Mouse (Mus musculus) heart, adult 9 months (tissue): ENCODE data around the gene Filip1l.
A peak's percentile ranks its signal among the peaks of the same experiment; 100 is the strongest.

ENCODE experiments used
- DNase-seq, 2 experiments: peaks; one replicate each; pipeline ENCODE4 v3.0.0; 2022; ENCODE audit warnings: low spot score in 2 of 2

Gene Filip1l

DNA sequence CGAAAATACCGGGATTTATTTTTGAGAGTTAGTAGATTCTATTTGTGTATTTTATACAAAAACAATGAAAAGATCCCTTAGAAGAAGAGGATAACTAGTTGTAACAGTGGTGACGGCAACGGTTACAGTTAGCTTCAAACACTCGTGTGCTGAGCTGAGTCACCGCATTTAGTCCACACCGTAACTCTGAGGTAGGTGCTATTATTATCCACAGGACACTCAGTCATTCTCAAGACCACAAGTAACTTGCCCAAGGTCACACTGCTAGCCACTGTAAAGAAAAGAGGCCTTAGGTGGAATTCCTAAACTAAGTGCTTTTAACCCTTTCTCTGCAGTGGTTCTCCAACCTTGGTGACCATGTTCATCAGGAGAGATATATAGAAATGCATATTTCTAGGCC, 174.0 kb downstream of the Filip1l start:
- DNase-seq = no peak

DNA sequence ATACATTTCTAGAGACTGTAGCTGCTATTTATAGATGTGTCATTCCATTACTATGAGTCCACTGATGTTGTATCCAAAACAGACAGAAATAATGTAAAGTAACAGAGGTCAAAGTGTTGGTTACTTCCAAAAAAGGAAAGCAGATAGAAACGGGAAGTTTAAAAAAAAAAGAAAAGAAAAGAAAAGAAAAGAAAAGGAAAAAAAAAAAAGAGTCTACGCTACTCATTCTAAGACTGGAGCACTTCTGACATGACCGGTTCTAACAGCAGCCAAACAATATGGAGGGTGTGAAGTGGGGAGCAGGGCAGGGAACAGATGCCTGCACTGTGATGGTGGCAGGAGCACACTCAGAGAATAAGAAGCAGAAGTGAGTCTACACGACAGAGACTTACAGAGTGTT, 175.6 kb downstream of the Filip1l start:
- DNase-seq = no peak

DNA sequence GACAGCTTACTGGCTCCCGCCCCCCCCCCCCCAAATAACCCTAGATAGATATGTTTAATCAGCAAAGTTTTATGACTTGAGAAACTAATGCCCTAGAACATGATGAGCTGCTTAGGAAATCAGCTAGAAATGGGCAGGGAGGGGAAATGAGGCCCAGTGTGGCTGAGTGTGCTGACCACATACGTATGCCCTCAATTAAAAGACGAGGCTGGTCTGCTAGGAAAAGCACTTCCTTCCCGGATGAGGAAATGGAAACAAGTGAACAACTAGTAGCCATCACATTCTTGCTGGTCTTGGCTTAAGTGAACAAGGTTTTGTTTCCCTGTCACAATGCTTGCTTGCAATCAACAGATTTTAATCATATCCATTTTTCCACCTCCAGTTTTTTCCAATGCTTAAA, 177.7 kb downstream of the Filip1l start:
- DNase-seq = no peak

DNA sequence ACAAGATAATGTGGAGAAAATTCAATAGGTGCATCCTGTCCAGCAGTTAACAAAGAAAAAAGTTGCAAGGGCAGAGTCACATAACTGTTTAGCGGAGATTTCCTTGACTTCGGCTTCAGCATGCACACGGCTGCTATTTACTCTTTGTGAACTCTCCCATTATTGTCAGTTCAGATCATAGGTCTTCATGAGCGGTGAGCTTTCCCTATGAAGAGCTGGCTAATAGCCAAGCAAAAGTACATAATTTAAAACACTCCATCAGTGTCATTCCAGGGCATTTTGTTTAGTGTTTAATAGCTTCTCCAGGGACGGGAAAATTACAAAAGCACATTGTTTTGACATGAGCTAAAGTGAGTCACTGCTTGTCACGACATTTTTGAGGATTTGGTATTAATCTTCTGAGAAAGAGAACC, 179.2 kb downstream of the Filip1l start:
- peak; percentile 43 to 56 for DNase-seq

DNA sequence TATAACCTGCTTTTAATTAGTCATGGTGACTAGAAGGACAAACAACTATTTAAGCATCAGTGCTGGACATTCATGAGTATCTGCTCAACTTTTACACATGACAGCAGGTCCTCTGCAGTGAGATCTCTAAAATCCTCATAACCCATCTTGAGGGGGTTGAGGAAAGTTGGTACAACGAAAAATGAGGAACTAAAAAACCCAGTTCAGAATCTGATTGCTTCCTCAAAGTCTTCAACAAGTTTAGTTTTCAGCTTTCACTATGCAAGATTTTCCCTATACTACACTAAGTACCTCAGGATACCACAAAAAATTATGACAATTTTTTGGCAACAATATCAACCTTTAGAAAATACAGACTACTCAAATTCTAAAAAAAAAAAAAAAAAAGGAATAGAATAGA, 181.5 kb downstream of the Filip1l start:
- no peak for DNase-seq

DNA sequence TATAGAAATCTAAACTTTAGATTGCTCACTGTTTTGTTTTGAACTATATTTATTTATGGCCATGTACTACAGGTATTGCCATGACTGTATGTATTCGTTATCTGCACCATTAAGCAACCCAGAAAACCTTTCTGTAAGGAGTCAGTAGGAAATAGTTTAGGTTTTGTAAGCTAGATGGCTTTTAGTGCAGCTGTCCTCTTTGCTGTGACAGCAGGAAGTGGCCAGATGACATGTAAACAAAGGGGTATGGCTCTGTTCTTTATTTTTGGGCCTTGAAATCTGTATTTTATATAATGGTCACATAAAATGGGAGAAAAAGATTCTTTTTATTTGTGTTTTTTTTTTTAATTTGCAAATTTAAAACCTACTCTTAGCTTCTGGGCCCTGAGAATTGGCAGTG, 181.9 kb downstream of the Filip1l start:
- no peak for DNase-seq

DNA sequence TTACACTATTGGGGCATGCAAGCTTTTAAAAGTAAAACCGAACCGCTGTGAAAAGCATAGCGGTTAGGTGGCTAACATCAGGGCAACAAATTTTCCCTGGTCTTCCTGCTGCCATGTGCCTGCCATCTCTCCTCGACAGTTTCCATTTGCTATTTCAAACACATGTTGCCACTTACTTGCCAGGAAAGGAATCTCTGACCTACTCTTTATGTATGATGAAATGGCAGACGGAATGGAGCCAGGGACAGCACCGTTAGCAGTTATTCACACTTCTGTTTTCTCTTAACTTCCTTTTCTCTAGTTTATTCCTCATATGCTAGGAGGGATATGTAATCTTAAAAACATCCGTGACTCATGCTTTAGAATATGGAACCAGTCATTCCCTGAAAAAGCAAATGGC, 183.6 kb downstream of the Filip1l start:
- no peak for DNase-seq

DNA sequence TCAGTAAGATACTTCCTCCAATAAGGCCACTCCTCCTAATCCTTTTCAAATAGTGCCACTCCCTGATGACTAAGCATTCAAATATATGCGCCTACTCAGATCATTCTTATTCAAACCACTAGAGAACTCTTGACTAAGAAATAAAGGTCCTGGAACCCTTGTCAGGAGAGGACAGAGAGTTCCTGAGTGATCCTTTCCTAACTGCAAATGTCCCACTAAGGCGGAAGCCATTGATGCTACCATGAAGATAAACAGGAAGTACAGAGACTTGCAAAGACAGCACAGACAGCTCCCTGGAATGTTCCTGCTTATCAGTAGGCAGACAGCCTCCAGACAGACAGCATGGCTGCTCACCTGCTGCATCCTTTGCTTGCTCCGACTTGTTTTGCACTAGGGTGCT, 190.3 kb downstream of the Filip1l start:
- DNase-seq = no peak

DNA sequence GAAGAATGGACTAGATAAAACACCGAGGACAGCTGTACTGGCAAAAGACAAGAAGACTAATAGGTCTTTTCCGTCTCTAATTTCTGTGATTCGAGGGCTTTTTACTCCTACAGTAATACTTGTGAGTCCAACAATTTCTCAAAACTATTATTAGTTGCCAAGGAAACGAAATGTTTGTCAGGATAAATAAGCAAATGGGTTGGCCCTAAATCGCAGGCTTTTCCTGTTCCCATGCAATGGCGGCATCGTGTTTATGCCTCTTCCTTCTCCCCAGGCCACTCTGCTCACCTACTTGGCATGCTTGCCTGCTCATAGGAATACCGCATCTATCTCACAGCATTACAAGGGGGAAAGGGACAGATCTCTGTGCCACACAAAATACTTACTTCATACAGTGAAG, 191.5 kb downstream of the Filip1l start:
- DNase-seq = no peak

DNA sequence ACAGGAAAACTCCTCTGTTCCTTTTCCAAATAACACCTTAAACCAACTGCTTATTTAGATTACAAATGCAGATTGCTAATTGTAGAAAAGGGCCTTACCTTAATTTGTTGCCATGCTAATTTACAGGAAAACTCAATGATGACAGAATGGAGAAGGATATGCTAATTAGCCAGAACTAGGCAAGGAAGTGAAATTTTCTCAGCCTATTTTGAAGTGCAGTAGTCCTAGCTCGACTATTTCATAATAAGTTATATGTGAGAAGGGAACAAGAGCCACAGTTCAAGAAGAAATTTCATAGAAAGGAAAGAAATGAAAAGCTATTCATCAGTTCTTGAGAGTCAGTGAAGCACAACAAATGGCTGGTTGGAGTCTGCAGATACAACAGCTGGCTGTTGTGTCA, 193.5 kb downstream of the Filip1l start:
- DNase-seq = no peak

DNA sequence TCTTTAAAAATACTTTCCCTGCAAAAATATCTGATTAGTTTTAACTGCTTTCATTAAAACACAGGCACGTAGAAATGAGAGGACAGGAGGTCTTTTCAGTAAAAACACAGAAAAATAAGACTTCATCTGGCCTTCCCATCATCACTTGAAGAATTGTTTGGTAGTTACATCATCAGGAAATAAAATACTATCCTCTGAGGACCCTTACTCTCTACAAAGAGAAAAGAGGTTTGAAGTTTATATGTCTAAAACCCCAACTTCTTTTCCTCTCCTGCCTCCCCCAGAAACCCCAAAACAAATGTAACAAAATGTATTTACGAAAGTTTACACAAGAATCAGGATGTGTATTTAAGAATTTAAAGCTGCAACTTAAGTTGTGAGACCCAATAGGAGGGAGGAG, 195.7 kb downstream of the Filip1l start:
- no peak for DNase-seq

DNA sequence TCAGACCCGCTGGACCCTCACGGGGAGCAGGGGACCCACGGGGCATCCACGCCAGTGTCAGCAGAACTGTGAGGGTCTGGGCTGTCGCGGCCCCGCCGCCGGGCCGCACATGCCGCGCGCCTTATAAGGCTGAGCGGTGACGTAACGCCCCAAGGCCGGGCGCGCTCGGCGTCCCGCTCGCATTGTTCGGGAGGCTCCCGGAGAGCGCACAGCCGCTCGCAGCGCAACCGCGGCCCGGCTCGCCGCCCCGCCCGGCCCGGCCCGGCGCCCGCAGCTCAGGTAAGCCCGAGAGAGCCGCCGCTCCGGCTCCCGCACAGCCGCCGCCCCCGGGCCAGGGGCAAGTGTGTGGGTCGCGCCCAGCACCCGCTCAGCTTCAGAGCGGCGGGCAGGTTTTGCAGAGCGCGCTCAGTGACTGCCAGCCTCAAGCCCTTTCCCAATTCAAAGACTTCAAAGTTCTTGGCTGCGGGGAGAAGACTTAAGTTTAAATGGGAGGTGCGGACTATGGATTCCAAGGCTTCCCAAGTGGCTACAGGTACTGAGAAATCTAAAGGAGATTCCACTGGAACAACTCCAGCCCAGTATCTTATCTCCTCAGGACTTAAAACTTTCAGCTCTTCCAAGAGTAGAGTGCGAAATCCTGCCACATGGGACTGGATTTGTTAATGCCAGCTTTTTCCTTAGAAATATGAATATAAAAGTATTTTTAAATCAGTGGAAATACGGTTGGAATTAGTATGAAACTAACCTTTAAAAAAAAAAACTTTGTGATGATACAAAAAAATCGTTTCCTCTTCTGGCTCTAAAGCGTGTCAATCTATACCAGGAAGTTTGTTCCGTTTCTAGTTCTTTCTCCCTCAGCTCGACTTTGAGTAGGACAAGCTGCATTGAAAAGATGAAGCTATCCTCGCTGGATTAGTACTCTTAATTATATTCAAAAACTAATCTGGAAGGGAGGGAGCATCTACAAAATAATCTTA, 196.5 kb downstream of the Filip1l start:
- DNase-seq = peak; percentile 84 to 85

DNA sequence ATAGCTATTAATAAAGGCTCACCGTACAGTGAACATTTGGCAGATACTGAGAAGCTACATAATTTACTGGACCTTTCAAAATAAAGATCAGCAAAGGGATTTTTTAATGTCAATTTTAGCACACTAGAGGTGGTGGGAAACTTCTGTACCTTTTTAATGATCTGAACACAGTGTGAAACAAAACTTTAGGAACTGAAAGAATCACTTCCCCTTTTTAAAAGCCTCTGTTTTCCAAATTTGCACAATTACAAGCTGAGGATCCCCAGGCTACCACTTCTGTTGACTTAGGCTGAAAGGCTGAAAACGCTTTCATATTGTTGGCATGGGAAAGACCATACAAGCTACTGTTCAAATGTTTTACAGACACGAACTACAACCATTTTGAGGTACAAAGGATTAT, 197.2 kb downstream of the Filip1l start:
- no peak for DNase-seq

DNA sequence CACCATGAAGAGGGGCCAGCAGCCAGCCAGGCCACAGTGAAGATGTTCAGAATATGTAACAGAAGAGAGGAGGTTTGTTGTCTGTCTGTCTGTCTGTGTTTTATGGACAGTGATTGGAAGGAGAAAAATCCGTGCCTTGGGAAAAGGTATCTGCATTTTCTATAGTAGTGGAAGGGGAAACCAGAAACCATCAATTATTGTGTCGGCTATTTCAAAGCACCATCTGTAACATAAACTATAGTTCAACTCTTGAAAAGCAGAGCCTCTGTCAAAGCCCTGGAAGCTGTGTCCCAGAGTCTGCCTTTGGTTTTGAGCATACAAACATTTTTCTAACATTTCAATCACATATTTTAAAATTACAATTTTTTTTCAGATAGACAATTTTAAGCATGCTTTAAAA, 197.9 kb downstream of the Filip1l start:
- DNase-seq = no peak

DNA sequence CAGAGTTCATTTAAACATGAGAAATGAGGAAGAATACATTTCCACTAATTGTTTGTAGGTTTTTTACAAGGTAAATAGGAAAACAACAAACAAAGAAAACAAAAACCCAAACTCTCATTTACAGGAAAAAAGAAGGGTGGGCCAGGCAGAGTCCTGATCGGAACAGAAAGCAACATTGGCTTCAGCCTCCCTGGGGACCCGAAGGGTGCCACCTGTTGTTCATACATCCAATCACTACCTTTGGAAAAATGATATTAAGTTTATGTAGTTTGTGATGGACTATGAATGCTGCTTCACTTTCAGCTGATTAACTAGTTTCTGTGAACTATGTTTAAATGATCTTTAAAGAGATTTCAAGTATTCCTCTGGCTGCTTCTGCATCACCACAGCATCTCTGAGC, 198.7 kb downstream of the Filip1l start:
- no peak for DNase-seq

DNA sequence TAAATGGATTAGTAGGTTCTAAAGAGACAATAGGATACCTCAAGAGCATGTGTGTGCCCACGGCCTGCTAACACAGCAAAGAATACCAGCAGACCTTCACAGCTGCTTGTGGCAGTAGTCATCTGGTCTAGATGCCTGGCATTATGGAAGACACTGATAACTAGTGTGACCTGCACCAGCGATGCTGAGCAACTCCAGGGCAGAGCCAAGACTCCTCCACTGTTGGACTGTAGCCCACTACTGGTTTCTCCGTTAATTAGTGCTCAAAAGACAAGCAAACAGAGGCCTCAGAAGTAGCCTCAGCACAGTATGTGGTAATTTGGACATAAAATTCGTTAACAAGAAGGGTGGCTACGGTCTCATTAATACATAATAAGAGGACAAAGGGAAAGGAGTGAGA, 199.8 kb downstream of the Filip1l start:
- DNase-seq = no peak

DNA sequence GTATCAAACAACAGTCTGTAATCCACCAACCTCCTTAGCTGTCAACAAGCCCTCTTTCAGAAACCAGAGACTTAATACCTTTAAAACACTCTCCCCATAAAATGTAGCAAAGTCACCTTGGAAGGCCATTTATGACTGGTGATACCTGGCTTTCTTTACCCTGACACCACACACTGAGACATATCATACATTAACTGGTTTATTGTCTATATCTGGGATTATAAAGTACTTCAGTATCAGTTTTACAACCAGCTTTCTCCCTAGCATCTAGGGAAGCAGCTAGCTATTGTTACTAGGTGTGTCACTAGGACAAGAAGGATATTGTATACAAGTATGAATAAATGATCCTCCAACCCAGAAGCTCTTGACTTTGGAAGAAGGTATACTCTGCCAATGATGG, 200.3 kb downstream of the Filip1l start:
- DNase-seq = no peak

DNA sequence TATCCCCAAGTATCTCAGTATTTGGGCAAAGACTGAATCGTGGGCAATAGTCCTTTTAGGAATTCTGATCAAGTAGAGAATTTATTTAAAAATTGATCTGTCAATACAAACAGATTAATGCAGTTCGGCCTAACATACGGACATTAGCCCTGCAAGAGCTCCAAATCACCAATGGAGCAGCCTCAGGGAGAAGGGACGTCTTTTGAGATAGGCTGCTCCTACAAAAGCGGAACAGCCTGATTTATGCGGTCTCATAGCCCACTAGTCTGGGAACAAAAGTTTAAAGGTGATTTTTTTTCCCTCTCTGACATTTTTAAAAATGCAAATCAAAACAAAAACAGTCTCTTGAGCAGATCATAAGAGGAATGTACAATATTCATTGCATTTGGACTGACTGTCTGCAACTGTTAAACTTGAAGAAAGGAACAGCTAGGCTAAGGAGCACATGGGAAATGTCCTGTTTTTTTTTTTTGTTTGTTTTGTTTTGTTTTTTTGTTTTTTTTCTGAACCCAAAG, 202.1 kb downstream of the Filip1l start:
- no peak for DNase-seq

DNA sequence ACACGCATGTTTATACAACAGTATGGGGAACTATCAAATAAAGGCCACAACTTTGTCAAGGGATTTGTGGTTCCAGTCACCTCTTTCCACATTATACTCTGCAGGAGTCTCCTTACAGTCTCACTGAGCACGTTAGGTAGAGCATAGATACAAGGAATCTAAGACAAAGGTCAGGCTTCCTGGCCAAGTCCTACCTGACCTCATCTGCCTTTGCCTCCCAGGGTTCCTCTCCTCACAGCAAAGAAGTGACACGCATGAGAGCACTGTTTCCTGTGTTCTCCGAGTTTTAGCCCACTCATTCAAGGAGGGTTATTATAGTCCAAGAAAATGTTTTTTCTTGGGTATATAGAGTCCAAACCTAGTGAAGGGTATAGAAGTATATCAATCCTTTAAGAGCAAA, 202.8 kb downstream of the Filip1l start:
- DNase-seq = no peak

DNA sequence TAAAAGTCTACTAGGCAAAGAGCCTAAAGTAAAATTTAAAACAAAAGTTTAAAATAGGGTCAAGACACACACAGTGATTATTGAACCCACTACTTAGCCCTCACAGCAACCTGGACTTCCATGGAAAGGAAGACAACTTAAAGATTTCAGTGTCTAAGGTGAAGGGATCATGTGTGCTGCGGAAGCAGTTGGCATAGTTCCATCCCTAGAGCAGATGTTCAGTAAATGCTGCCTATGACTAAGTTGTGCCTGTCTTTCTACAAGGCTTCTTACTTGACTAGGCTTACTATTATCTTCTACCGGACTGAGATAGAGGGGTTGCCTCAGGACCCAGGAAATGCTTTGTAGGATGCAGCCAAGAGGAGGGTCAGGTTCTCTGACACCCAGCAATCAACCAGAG, 203.4 kb downstream of the Filip1l start:
- no peak for DNase-seq

DNA sequence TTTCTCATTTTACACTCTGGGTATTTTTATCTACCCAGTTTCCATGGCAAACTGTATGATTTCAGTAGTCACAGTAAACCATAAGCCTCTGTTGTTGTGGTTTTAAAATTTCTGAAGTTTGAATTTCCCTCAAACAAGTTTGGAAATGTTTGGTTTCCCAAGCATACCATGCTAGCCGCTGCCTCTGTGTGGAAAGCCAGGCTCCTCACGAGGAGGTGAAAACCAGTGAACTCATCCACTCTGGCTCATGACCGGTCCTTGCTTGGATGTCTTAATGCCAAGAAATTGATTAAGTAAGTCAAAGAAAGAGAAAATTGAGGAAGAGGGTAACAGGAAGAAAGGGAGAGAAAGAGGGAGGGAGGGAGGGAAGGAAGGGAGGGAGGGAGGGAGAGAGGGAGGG, 205.4 kb downstream of the Filip1l start:
- no peak for DNase-seq

DNA sequence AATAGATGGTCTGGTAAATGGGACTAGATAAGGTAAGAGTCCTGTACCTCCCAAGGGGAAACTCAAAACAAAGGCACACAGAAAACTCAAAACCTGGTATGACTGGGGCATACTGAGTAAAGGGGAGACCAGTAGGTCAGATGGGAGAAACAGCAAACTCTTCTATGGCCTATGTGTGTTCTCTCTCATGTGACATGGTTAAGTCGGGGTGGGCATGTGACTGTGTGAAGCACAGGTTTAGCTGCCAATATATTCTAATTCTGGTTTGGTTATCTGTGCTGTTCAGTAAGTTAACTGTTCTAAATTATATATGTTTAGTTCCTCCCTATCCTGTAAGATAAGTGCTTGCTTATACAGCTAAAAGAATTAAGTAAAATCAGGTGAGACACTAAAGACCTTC, 207.3 kb downstream of the Filip1l start:
- no peak for DNase-seq

DNA sequence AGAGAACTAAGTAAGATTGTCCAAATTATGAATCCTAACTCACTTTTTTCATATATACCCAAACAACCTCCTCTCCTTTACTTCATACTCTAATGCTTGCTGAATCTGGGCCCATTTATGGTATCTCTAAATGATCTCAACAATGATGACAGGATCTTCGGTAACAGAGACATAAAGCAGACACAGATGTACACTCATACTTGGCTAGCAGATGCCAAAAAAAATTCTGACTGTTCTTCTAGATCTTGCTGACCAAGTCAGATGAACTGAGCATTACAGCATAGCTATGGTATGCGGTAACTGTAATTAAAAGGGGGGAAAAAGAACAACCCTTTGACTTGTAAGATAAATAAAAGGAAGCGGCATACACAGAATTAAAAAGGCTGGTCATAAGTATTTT, 210.6 kb downstream of the Filip1l start:
- DNase-seq = no peak

DNA sequence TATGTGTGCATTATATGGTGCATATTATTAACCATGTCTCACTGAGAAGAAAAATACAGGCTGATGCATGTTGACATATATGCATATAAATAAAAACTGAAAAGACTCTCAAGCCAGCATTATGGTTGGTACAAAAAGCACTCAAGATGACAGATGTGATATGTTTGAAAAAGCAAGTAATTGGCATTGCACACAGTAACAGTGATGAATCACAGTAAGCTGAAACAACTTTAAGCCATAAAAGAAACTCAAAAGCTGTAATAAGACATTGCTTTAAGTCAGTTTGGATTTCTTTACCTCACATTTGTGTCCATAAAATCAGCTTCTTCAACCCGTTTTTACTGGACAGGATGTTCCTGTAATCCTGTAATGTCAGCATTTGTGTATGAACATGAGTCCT, 211.9 kb downstream of the Filip1l start:
- DNase-seq = no peak
